In the genomic region with DNA sequence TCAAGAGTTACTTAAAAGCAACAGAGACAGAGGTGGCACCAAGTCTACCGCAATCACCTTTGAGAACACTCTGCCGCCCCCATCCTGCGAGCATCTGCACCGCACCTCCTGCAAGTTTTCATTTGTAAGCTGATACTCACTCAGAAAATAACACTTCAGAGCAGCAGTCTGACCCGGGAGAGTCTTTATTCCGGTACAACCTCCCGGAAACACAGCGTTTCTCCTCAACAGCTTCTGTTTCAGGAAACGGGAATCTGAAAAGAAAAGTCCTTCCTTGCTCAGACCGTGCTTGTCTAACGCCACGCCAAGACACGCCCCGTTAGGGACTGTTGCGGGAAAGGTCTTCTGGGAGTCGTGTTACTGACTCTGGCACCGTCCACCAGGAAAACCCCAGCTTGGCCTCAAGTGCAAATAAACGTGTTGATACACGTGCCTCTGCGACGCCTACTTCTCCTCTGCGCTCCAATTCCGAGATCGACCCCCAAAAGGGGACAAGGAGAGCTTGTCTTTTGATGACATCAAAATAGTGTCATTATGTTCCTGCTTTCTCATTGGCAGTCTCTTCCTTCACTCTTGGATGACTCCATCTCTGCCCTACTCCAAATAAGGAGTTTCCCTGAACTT, we compare ENCODE assay signal across 8 mouse cellular contexts. TPM values are rescaled to one million over a fixed set of nuclear protein-coding genes. Genes with fewer than 3 reads are reported as not detected.
DNase-seq lines count a peak whose midpoint lies in the region; ATAC-seq and TF ChIP-seq lines count a peak whose summit lies in the region.

A gene (minus strand): TSS at position 507 of the 624 bp plus-strand sequence.

- peak within 1 kb of the TSS; percentile 72 for H3K4me2 ChIP-seq in embryonic facial prominence, embryonic 15.5 days (replicated peaks)
- peak within 1 kb of the TSS; percentile 71 for H3K4me2 ChIP-seq in heart, embryonic 13.5 days
- H3K4me2 ChIP-seq in kidney, postnatal 0 days (ENCODE audit: low read length) = peak within 1 kb of the TSS; percentile 68
- peak within 1 kb of the TSS; percentile 73 for H3K4me2 ChIP-seq in liver, embryonic 15.5 days
- peak within 1 kb of the TSS; percentile 51 for H3K4me2 ChIP-seq in neural tube, embryonic 11.5 days (ENCODE audit: low read depth)

- H3K36me3 ChIP-seq in embryonic facial prominence, embryonic 15.5 days = no peaks in the 10 kb centered on the region
- no peaks in the 10 kb centered on the region for H3K36me3 ChIP-seq in heart, embryonic 13.5 days
- H3K36me3 ChIP-seq in kidney, postnatal 0 days (ENCODE audit: insufficient read depth, low read length) = no peaks in the 10 kb centered on the region
- no peaks in the 10 kb centered on the region for H3K36me3 ChIP-seq in liver, embryonic 15.5 days (replicated peaks)
- H3K36me3 ChIP-seq in neural tube, embryonic 11.5 days (ENCODE audit: control insufficient read depth, insufficient read depth, low read length) = no peaks in the 10 kb centered on the region

- WGBS in embryonic facial prominence, embryonic 15.5 days = under 1% methylated on average over 24 of the region's 24 CpGs
- under 1% methylated on average over 24 of the region's 24 CpGs for WGBS in heart, embryonic 13.5 days
- under 1% methylated on average over 24 of the region's 24 CpGs for WGBS in kidney, postnatal 0 days
- under 1% methylated on average over 24 of the region's 24 CpGs for WGBS in liver, embryonic 15.5 days (ENCODE audit: insufficient replicate concordance)
- WGBS in neural tube, embryonic 11.5 days = 2% methylated on average over 24 of the region's 24 CpGs

- H3K4me1 ChIP-seq in embryonic facial prominence, embryonic 15.5 days = no peaks in the 10 kb centered on the region
- H3K4me1 ChIP-seq in heart, embryonic 13.5 days = peaks cover 7% of the 10 kb centered on the region; the same call in 1 of the 2 replicates
- no peaks in the 10 kb centered on the region for H3K4me1 ChIP-seq in kidney, postnatal 0 days (replicated peaks; ENCODE audit: insufficient read depth, low read length)
- H3K4me1 ChIP-seq in liver, embryonic 15.5 days (replicated peaks) = peaks cover 10% of the 10 kb centered on the region
- no peaks in the 10 kb centered on the region for H3K4me1 ChIP-seq in neural tube, embryonic 11.5 days (ENCODE audit: control insufficient read depth, insufficient read depth, low read length)

- 0 out of 2 replicates have a peak within 1 kb of the TSS, but pooled peaks have one; percentile 26 for H3K9ac ChIP-seq in embryonic facial prominence, embryonic 15.5 days
- peak within 1 kb of the TSS; percentile 73 for H3K9ac ChIP-seq in heart, embryonic 13.5 days
- peak within 1 kb of the TSS; percentile 53 for H3K9ac ChIP-seq in kidney, postnatal 0 days (ENCODE audit: low read depth, low read length)
- H3K9ac ChIP-seq in liver, embryonic 15.5 days = peak within 1 kb of the TSS; percentile 8; the same call in 1 of the 2 replicates
- no peak within 1 kb of the TSS for H3K9ac ChIP-seq in neural tube, embryonic 11.5 days (ENCODE audit: low read length)

- ATAC-seq in embryonic facial prominence, embryonic 15.5 days (ENCODE audit: insufficient number of reproducible peaks, low FRiP score, low TSS enrichment, low read depth) = peak; percentile 77
- no peak; the same call in 1 of the 2 replicates for ATAC-seq in heart, embryonic 13.5 days (ENCODE audit: extremely low read depth, insufficient number of reproducible peaks, low FRiP score, low TSS enrichment)
- ATAC-seq in kidney, postnatal 0 days (replicated peaks; ENCODE audit: low FRiP score, low read depth) = peak; percentile 87
- ATAC-seq in liver, embryonic 15.5 days (ENCODE audit: insufficient read depth) = peak; percentile 69
- ATAC-seq in neural tube, embryonic 11.5 days (ENCODE audit: insufficient read depth, low FRiP score, low TSS enrichment) = peak; percentile 23; the same call in 1 of the 2 replicates

- H3K27ac ChIP-seq in embryonic facial prominence, embryonic 15.5 days (replicated peaks) = peak within 1 kb of the TSS; percentile 72
- peak within 1 kb of the TSS; percentile 53; the same call in 1 of the 2 replicates for H3K27ac ChIP-seq in heart, embryonic 13.5 days (replicated peaks)
- H3K27ac ChIP-seq in kidney, postnatal 0 days = peak within 1 kb of the TSS; percentile 47; the same call in 1 of the 2 replicates
- H3K27ac ChIP-seq in liver, embryonic 15.5 days (replicated peaks) = peak within 1 kb of the TSS; percentile 20; the same call in 1 of the 2 replicates
- H3K27ac ChIP-seq in neural tube, embryonic 11.5 days (ENCODE audit: low read depth, low read length) = no peak within 1 kb of the TSS

- TF ChIP-seq CTCF in kidney, postnatal 0 days (IDR thresholded peaks at IDR 0.05; ENCODE audit: low read depth) = peak; percentile 56

- peak within 1 kb of the TSS; percentile 51 for H3K4me3 ChIP-seq in embryonic facial prominence, embryonic 15.5 days (replicated peaks)
- H3K4me3 ChIP-seq in heart, embryonic 13.5 days = peak within 1 kb of the TSS; percentile 57
- H3K4me3 ChIP-seq in kidney, postnatal 0 days (replicated peaks; ENCODE audit: low read depth, low read length) = peak within 1 kb of the TSS; percentile 44
- H3K4me3 ChIP-seq in liver, embryonic 15.5 days (replicated peaks) = peak within 1 kb of the TSS; percentile 61
- peak within 1 kb of the TSS; percentile 29 for H3K4me3 ChIP-seq in neural tube, embryonic 11.5 days (ENCODE audit: low read depth, low read length)

- DNase-seq in 3134 (ENCODE audit: extremely low read depth, insufficient read length, low spot score) (peak; percentile 85), ZHBTc4 (ENCODE audit: low read depth, low spot score) (peak; percentile 79)
- peak; percentile 90 for DNase-seq in kidney, postnatal 0 days (ENCODE audit: low spot score)
- peak; percentile 73 for DNase-seq in neural tube, embryonic 11.5 days (ENCODE audit: low spot score)
- DNase-seq in testis, postnatal 14 days (ENCODE audit: low spot score) = peak; percentile 47

- H3K9me3 ChIP-seq in embryonic facial prominence, embryonic 15.5 days (replicated peaks) = no peaks in the 10 kb centered on the region
- H3K9me3 ChIP-seq in heart, embryonic 13.5 days = no peaks in the 10 kb centered on the region
- H3K9me3 ChIP-seq in kidney, postnatal 0 days (replicated peaks; ENCODE audit: low read length) = no peaks in the 10 kb centered on the region
- no peaks in the 10 kb centered on the region for H3K9me3 ChIP-seq in liver, embryonic 15.5 days (replicated peaks)
- no peaks in the 10 kb centered on the region for H3K9me3 ChIP-seq in neural tube, embryonic 11.5 days (ENCODE audit: control insufficient read depth, low read length)

- H3K27me3 ChIP-seq in embryonic facial prominence, embryonic 15.5 days = no peaks in the 10 kb centered on the region
- H3K27me3 ChIP-seq in heart, embryonic 13.5 days (replicated peaks) = no peaks in the 10 kb centered on the region
- no peaks in the 10 kb centered on the region for H3K27me3 ChIP-seq in kidney, postnatal 0 days (ENCODE audit: insufficient read depth, low read length)
- H3K27me3 ChIP-seq in liver, embryonic 15.5 days = no peaks in the 10 kb centered on the region
- no peaks in the 10 kb centered on the region for H3K27me3 ChIP-seq in neural tube, embryonic 11.5 days (ENCODE audit: control insufficient read depth, insufficient read depth, low read length)

RNA-seq across cellular contexts. Expression of the gene that starts here (rescaled TPM):
- polyA plus RNA-seq in embryonic facial prominence, embryonic 15.5 days (2015; fragmentation: Nextera tagmentation; extraction: Ambion mirVana) = 1.0 and 2.4 TPM in 2 replicates
- 1.0 and 1.2 TPM in 2 replicates for polyA plus RNA-seq in heart, embryonic 13.5 days (2015; fragmentation: Nextera tagmentation; extraction: Ambion mirVana)
- 0.61 and 0.75 TPM in 2 replicates for polyA plus RNA-seq in kidney, postnatal 0 days (2015; fragmentation: Nextera tagmentation; extraction: Ambion mirVana)
- 0.59 and 0.62 TPM in 2 replicates for polyA plus RNA-seq in liver, embryonic 15.5 days (2015; fragmentation: Nextera tagmentation; extraction: Ambion mirVana)
- polyA plus RNA-seq in neural tube, embryonic 11.5 days (2014; fragmentation: Nextera tagmentation; extraction: Ambion mirVana) = 0.64 and 0.74 TPM in 2 replicates

Comparison
In these comparisons a context has a peak if more than half of its experiments do, and no peak if none do; other contexts are left out.
1. Peak in DNase-seq, ATAC-seq, H3K4me3 ChIP-seq, H3K27ac ChIP-seq, H3K9ac ChIP-seq and H3K4me2 ChIP-seq in kidney, postnatal 0 days; RNA of the gene not detected or under 1 TPM.
2. Peak in ATAC-seq, H3K4me3 ChIP-seq, H3K27ac ChIP-seq, H3K9ac ChIP-seq and H3K4me2 ChIP-seq in liver, embryonic 15.5 days; RNA of the gene not detected or under 1 TPM.
3. Peak in DNase-seq, ATAC-seq, H3K4me3 ChIP-seq and H3K4me2 ChIP-seq in neural tube, embryonic 11.5 days; RNA of the gene not detected or under 1 TPM.